Mouse (Mus musculus): ENCODE results near the gene Zmym2.

GRCm38 (mm10) chr14:56888416-56888815 lies 2.0 kb downstream of the Zmym2 start:
- TF ChIP-seq EP300 (IDR thresholded peaks at IDR 0.05; ENCODE audit: low read depth) (no peak), CTCF (IDR thresholded peaks at IDR 0.05; ENCODE audit: low read depth) (no peak)
